Mouse (Mus musculus): Measurements from ENCODE around the gene B3gnt8.

DNA sequence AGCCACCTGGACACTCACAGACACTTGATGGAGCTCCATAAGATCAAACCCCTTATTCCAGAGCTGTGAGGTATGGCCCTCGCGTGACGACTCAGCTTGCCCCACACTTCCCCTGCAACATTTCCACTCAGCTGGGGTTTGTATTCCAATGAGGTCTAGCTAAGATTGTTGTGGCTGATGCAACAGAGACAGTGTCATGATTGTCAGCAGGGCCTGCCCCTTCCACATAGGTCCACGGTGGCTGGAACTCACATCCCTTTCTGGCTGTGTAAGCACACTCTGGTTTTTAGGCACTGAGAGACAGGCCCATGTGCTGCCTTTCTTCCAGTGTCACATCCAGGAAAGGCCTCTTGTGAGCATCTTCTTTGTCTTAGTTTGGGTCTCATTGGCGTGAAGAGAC is 41.8 kb upstream of the B3gnt8 start:
- TF ChIP-seq CTCF (IDR thresholded peaks at IDR 0.05; ENCODE audit: extremely low read depth, insufficient read depth, insufficient read length, insufficient replicate concordance) (no peak), POLR2A (IDR thresholded peaks at IDR 0.05; ENCODE audit: low read depth, low read length) (no peak)
